Mouse (Mus musculus) C2C12 (cell line): ENCODE results near the gene Rab5a. TPM values are rescaled to one million over a fixed set of nuclear protein-coding genes. Genes with fewer than 3 reads are reported as not detected.

Experiments
- H3K27me3 ChIP-seq: one replicate; pipeline ENCODE4 v1.6.1; 2011; ENCODE audit not compliant: control insufficient read depth, insufficient read depth, insufficient read length
- H3K36me3 ChIP-seq: one replicate; pipeline ENCODE4 v1.6.1; 2011; ENCODE audit not compliant: control insufficient read depth, insufficient read depth
- H3K4me3 ChIP-seq: one replicate; pipeline ENCODE4 v1.5.1; 2011; ENCODE audit warnings: mild to moderate bottlenecking, control low read depth; ENCODE audit not compliant: poor library complexity, insufficient read depth, severe bottlenecking
- H3K79me2 ChIP-seq: one replicate; pipeline ENCODE4 v1.6.1; 2011; ENCODE audit not compliant: control insufficient read depth, insufficient read depth
- H3K79me3 ChIP-seq: one replicate; pipeline ENCODE4 v1.6.1; 2011; ENCODE audit warnings: low read depth, control low read depth
- H3ac ChIP-seq: one replicate; pipeline ENCODE3; 2011; ENCODE audit warnings: low read depth; ENCODE audit not compliant: control insufficient read depth, insufficient read length
- CEBPB ChIP-seq: IDR thresholded peaks from one replicate; pipeline ENCODE4 v1.6.1; 2011; ENCODE audit warnings: low read depth, mild to moderate bottlenecking, control low read depth, moderate library complexity
- CTCF ChIP-seq: IDR thresholded peaks from one replicate; pipeline ENCODE4 v1.5.1; 2011; ENCODE audit not compliant: control insufficient read depth, insufficient read depth, insufficient read length
- FOSL1 ChIP-seq: IDR thresholded peaks from one replicate; pipeline ENCODE4 v1.8.0; 2011; ENCODE audit warnings: mild to moderate bottlenecking, low read length; ENCODE audit not compliant: poor library complexity, insufficient read depth, severe bottlenecking
- MAX ChIP-seq: IDR thresholded peaks from one replicate; pipeline ENCODE4 v1.6.1; 2011; ENCODE audit warnings: mild to moderate bottlenecking, control low read depth
- MYOD1 ChIP-seq: IDR thresholded peaks from one replicate; pipeline ENCODE4 v1.6.1; 2011; ENCODE audit warnings: low read depth; ENCODE audit not compliant: control insufficient read depth, insufficient read length
- MYOG ChIP-seq: IDR thresholded peaks from one replicate; pipeline ENCODE4 v1.6.1; 2011; ENCODE audit not compliant: control insufficient read depth, insufficient read length; ENCODE audit errors: extremely low read depth
- USF1 ChIP-seq: IDR thresholded peaks from one replicate; pipeline ENCODE4 v1.6.1; 2011; ENCODE audit warnings: low read depth, mild to moderate bottlenecking, control low read depth, moderate library complexity
- polyA plus RNA-seq: library from polyadenylated mRNA; unstranded; fragments of >200 nt; fragmentation: generic; extraction: Trizol; gene quantifications from one replicate; pipeline ENCODE4 v1.2.1, GENCODE M21; 2012; ENCODE audit warnings: missing spikeins

Gene Rab5a
- polyA plus RNA-seq, 1 experiment, result 13.9 TPM

GRCm38 (mm10) chr17:53502966-53503365, 23.9 kb downstream of the Rab5a start:
- H3K36me3 ChIP-seq, result peaks cover 60% of the 10 kb centered on the region
- H3K27me3 ChIP-seq, result no peaks in the 10 kb centered on the region
- H3ac ChIP-seq, result no peak overlapping the region
- H3K4me3 ChIP-seq, result no peak overlapping the region
- TF ChIP-seq FOSL1 (no peak), CTCF (no peak), MYOD1 (no peak), MAX (no peak), CEBPB (no peak), MYOG (no peak), USF1 (no peak)
- H3K79me3 ChIP-seq, result peaks cover 2% of the 10 kb centered on the region
- H3K79me2 ChIP-seq, result peaks cover under 1% of the 10 kb centered on the region

- TF ChIP-seq MYOG (no peak), MYOD1 (no peak), MAX (no peak)
- Histone ChIP-seq H3K36me3 (peaks cover 14% of the 10 kb centered on the region), H3K27me3 (no peaks in the 10 kb centered on the region), H3K79me2 (no peaks in the 10 kb centered on the region), H3K79me3 (no peaks in the 10 kb centered on the region), H3K4me3 (no peak overlapping the region), H3ac (no peak overlapping the region)
These were observed 33.4 kb downstream of the Rab5a start for GRCm38 (mm10) chr17:53512311-53512951.

- Histone ChIP-seq H3K79me3 (no peaks in the 10 kb centered on the region), H3K4me3 (no peak overlapping the region), H3ac (no peak overlapping the region), H3K27me3 (no peaks in the 10 kb centered on the region), H3K79me2 (no peaks in the 10 kb centered on the region), H3K36me3 (peaks cover 7% of the 10 kb centered on the region)
- TF ChIP-seq FOSL1 (no peak), MAX (no peak)
These were observed 40.3 kb downstream of the Rab5a start for GRCm38 (mm10) chr17:53519364-53519763.

GRCm38 (mm10) chr17:53520509-53520908, 41.5 kb downstream of the Rab5a start:
- H3K79me2 ChIP-seq, result no peaks in the 10 kb centered on the region
- H3K27me3 ChIP-seq, result no peaks in the 10 kb centered on the region
- H3K36me3 ChIP-seq, result peaks cover 4% of the 10 kb centered on the region
- no peak overlapping the region for H3ac ChIP-seq
- H3K4me3 ChIP-seq, result no peak overlapping the region
- H3K79me3 ChIP-seq, result no peaks in the 10 kb centered on the region
- TF ChIP-seq CEBPB (no peak), FOSL1 (no peak), MAX (no peak), MYOG (no peak), MYOD1 (no peak), CTCF (no peak), USF1 (no peak)

GRCm38 (mm10) chr17:53528034-53528433, 49.0 kb downstream of the Rab5a start:
- Histone ChIP-seq H3K4me3 (no peak overlapping the region), H3ac (no peak overlapping the region), H3K79me3 (no peaks in the 10 kb centered on the region), H3K79me2 (no peaks in the 10 kb centered on the region), H3K36me3 (no peaks in the 10 kb centered on the region), H3K27me3 (no peaks in the 10 kb centered on the region)
- TF ChIP-seq MAX (no peak), MYOG (no peak), CEBPB (no peak), USF1 (no peak), CTCF (no peak), FOSL1 (no peak), MYOD1 (no peak)

GRCm38 (mm10) chr17:53531160-53531559, 52.1 kb downstream of the Rab5a start:
- Histone ChIP-seq H3K79me3 (no peaks in the 10 kb centered on the region), H3ac (no peak overlapping the region), H3K27me3 (no peaks in the 10 kb centered on the region), H3K79me2 (no peaks in the 10 kb centered on the region), H3K36me3 (no peaks in the 10 kb centered on the region), H3K4me3 (no peak overlapping the region)
- no peak for TF ChIP-seq MYOG
- TF ChIP-seq USF1, result no peak
- no peak for TF ChIP-seq MYOD1
- no peak for TF ChIP-seq MAX
- no peak for TF ChIP-seq FOSL1
- no peak for TF ChIP-seq CTCF
- TF ChIP-seq CEBPB, result no peak
